Mouse (Mus musculus) splenic B cell, adult 2 months (primary cell): ENCODE measurements around the gene Dock3.

ENCODE experiments used
- DNase-seq: peaks from one replicate; pipeline ENCODE4 v3.0.0-alpha.2; 2011; ENCODE audit warnings: low read depth, low spot score
- H3K27me3 ChIP-seq: 2 replicates; pipeline ENCODE4 v1.6.1; 2012; ENCODE audit warnings: mild to moderate bottlenecking, low read length, moderate library complexity, mixed read lengths; ENCODE audit not compliant: control insufficient read depth, poor library complexity, insufficient read depth, severe bottlenecking
- H3K36me3 ChIP-seq: 2 replicates; pipeline ENCODE4 v1.6.1; 2012; ENCODE audit warnings: mild to moderate bottlenecking, low read length, moderate library complexity, mixed read lengths; ENCODE audit not compliant: control insufficient read depth, poor library complexity, insufficient read depth, severe bottlenecking

The Dock3 gene

DNA sequence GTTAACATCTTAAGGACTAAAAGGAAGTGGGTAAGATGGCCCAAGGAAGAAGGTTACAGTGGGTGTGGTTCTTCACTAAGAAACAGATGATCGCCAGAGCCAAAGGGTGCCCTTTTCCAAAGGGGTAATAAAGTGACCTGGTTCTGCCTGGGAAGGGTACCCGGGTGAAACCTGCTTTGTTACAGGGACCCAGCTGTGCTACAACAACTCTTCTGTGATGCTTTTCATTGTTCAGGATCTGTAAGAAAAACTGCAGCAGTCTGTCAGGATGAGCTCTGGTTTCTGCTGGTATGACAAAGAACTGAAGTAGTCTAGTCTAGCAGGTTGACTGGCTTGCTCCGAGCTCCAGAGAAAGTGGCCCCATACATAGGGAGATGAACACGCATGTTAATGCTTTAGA is 349.5 kb downstream of the Dock3 start:
- H3K27me3 ChIP-seq: no peaks in the 10 kb centered on the region
- no peak for DNase-seq
- H3K36me3 ChIP-seq: peaks cover 20% of the 10 kb centered on the region

DNA sequence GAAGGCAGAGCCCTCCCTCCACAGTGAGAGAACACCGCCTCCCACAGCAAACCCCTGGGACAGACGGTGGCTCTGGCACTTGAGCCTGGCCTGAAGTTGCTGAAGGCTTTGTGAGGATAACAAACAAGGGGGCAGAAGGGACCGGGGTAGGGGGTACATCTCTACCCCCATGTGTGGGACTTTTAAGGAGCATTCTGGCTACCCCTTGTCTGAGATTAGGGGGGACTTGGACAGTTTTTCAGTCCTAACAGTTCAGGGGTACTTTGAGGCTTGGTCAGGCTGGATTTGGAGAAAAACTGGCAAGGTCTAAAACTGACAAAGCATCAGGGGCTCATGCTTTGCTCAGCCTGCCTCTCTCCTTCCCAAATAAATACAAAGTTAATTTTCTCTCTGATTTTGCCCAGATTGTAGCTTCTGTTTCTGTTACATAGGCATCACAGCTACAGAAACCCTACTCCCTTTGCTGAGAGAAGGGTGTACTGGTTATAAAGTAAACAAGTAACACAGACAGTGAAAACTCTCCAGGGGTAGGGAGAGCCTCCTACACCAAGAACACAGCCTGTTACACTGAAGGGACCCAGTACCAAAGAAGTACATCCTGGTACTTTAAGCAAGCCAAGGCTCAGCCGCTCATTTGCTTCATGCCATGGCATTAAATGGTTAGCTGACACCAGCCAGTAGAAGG is 350.5 kb downstream of the Dock3 start:
- Histone ChIP-seq H3K36me3 (peaks cover 20% of the 10 kb centered on the region), H3K27me3 (no peaks in the 10 kb centered on the region)
- DNase-seq: no peak

DNA sequence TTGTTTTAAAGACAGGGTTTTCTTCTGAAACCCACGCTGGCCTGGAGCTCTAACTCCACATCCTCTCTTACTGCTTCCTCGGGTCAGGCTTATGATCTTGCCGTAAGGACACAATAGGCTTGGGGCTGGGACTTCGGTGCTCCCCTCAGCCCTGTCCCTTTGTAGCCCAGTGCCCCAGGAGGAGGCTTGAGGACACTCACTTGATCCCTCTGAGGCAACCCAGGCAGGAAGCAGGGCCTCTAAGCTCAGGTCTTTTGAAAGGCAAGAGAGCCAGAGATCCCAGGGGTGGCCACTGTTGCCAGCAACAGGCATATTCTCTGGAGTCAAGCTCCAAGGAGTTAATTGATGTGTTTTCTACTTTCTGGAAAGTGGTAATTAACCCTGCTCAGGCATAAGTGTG is 352.2 kb downstream of the Dock3 start:
- H3K36me3 ChIP-seq: peaks cover 20% of the 10 kb centered on the region
- DNase-seq: no peak
- no peaks in the 10 kb centered on the region for H3K27me3 ChIP-seq

DNA sequence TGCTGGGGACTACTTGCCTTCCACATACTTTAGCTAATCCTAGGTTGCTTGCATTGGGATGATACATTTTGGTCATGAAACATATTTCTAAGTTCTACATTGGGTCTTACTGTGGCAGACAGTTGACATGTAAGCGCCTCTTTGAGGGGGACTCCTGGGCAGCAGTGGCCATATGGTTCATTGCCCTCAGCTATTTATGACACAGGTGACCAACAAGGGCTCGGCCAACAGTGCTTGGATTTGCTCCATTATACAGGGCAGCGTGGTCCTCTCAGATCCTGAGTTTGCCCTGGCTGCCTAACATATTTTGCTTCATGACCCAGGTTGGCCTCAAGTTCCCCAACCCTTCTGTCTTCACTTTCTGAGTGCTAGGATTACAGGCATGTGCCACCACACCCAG is 355.0 kb downstream of the Dock3 start:
- no peak for DNase-seq
- Histone ChIP-seq H3K36me3 (peaks cover 15% of the 10 kb centered on the region), H3K27me3 (no peaks in the 10 kb centered on the region)

DNA sequence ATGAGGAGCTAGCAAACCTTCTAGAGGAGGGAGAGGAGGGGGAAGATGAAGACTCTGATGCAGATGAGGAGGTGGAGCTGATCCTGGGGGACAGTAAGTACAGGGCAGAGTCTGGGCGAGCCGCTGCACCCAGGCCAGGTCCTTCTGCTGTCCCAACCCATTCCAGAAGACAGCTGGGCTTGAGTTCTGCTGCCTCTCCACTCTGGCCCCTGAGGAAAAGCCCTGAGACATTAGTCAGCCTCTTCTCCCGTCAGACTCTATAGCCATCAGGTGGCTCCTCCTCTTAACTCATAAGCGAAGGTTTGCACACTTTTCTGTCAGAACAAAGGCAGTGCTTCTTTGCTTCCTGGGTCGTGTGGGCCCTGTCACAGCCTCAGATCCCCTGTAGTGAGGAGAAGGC is 357.5 kb downstream of the Dock3 start:
- Histone ChIP-seq H3K36me3 (peaks cover 9% of the 10 kb centered on the region; the same call in 1 of the 2 replicates), H3K27me3 (no peaks in the 10 kb centered on the region)
- DNase-seq: no peak

DNA sequence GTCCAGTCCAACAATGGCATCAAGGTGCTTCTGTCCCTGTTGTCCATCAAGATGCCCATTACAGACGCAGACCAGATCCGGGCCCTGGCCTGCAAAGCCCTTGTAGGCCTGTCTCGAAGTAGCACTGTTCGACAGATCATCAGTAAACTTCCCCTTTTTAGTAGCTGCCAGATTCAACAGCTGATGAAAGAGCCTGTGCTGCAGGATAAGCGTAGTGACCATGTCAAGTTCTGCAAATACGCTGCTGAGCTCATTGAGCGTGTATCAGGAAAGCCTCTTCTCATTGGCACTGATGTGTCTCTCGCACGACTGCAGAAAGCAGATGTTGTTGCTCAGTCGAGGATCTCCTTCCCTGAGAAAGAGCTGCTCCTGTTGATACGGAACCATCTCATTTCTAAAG is 373.7 kb downstream of the Dock3 start:
- H3K27me3 ChIP-seq: no peaks in the 10 kb centered on the region
- no peak for DNase-seq
- peaks cover 6% of the 10 kb centered on the region for H3K36me3 ChIP-seq

DNA sequence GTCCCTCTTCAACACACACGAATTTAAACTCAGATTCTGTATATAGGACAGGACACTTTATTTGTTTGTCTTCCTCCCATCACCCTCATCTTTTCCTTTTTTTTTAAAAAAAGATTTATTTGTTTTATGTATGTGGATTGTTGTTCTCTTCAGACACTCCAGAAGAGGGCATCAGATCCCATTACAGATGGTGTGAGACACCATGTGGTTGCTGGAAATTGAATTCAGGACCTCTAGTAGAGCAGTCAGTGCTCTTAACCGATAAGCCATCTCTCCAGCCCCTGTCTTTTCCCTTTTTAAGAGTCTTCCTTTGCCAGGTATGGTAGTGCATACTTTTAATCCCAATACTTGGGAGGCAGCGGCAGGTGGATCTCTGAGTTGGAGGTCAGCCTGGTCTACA is 375.0 kb downstream of the Dock3 start:
- no peaks in the 10 kb centered on the region for H3K27me3 ChIP-seq
- no peak for DNase-seq
- peaks cover 4% of the 10 kb centered on the region for H3K36me3 ChIP-seq
